Mouse (Mus musculus): Measurements from ENCODE around the gene Zfp747.
A peak's percentile ranks its signal among the peaks of the same experiment; 100 is the strongest.
"Not testable (repeated sequence)": the region's sequence is repeated elsewhere in the genome, so short reads cannot be mapped to it uniquely, and the experiment has no call there.

Zfp747 gene

DNA sequence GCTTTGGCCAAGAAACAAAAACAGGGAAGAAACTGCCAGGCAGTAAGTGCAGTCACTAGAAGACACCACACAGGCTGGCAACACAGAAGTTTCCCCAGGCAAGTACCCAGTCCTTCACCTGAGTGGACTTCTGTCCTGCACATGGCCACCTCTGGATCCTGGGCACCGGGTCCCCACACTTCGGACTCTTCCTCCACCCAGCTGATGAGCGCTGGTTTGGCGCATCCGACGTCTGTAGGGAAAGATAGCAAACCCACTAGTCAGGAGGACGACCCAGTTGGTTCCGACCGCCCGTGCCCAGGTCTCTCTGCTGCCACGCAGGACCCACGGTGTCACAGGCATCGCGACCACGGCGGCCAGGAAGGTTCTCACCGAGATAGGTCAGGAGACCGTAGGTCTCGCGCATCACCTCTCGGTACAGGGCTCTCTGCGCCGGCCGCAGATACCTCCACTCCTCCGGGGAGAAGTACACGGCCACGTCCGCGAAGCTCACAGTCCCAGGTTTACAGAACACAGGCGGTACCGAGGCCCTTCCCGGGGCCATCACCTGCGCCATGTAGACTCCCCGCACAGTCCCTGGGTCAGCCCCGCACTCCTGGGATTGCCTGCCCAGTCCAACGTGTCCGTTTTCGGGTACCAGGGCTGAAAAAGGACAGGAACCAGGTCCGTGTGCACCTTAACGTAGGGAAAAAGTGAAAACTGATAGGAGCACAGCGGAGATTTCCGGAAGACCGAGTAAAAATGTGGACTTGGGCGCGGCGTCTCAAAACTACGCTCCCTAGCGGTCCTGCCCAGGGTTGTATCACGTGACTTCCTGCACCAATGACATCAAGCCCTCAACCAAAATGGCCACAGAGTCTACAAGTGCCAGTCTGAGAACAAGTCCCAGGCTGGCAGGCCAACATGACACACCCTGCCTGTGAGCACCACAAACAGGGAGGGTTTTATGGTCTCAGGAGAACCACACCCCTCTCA lies at the start of gene Zfp747:
TSS of gene Zfp747 (minus strand) at position 780 of the 975 bp plus-strand sequence.
- DNase-seq (ENCODE audit: low read depth, low spot score), result peak; percentile 93

DNA sequence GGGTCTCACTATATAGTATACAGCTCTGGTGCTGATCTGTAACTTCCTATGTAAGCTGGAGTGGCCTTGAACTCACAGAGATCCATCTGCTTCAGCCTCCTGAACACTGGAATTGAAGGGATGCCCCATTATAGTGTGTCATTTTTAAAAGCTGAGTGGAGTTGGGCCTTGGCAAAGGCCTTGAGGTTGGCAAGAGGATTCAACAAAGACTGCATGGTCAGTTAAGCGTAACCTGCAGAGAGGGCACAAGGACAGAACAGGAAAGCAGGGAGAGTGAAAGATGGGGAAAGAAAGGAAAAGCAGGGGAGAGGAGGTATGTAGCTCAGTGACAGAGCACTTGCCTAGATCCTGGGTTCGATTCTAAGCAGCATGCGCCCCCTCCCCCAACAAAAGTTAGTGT lies 49.4 kb upstream of the Zfp747 start:
- no peak for DNase-seq (ENCODE audit: low read depth, low spot score)

DNA sequence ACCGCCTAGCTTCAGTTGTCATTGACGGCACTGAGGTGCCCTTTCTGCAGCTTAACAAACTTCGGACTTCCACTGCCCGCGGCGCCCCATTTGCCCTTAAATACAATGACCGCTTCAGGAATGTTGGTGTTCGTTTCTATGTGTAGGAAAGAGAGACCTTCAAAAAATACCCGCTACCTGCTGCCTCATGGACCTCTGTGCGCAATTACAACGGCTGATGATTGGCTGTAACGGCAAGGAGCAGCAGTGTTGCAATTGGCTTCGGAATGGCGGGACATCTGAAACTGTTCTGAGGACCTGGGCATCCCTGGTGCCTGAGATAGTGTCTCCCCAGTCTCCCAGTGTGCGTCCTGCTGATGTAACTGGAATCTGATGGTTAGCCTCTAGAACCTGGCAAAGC lies 46.4 kb upstream of the Zfp747 start:
- peak; percentile 10 for DNase-seq (ENCODE audit: low read depth, low spot score)

DNA sequence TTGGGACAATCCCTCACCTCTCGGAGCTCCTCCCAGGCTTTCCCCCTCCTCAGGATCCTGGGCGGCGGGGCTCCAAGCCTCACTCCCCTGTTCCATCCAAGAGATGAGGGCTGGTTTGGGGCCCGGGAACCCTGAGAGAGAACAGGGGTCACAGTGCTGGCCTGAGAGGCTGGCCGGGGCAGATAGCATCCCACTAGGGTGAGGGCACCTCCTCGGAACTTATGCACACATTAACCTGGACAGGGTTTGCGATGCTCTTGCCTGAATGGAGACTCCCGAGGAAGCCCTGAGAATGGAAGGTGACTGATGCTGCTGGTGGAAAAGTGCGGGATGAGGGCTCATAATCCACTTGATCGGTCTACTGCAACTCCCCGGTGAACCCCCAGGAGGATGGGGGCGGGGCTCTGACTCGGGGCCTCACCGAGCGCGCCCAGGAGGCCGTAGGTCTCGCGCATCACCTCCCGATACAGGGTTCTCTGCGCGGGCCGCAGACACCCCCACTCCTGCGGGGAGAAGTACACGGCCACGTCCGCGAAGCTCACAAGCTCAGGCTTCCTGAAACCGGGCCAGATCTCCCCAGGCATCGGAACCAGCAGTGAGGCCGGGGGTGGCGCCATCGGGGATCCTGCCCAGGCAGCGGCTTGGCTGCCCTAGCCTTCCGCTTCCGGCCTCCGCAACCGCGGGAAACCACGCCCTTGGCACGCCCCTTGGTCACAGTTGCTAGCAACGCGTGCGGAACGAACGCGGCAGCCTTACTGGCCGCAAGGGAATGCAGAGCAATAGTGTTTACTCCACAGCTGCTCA lies 45.7 kb upstream of the Zfp747 start, which contains the start of gene Zfp688:
TSS of gene Zfp688 (minus strand) at position 681 of the 804 bp plus-strand sequence.
- peak; percentile 79 for DNase-seq (ENCODE audit: low read depth, low spot score)

DNA sequence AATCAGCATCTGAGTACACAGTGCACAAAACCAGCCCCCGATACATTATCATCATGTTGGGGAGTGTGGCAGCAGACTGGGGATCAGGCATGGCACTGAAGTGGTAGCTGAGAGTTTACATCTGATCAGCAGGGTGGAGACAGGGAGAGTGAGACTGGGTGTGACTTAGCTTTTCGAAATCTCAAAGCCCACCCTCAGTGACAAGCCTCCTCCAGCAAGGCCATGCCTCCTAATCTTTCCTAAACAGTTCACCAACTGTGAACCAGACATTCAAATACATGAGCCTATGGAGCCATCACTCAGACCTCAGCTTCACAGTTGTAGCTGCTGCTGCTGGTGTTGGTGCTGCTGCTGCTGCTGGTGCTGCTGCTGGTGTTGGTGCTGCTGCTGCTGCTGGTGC lies 35.6 kb upstream of the Zfp747 start:
- no peak for DNase-seq (ENCODE audit: low read depth, low spot score)

DNA sequence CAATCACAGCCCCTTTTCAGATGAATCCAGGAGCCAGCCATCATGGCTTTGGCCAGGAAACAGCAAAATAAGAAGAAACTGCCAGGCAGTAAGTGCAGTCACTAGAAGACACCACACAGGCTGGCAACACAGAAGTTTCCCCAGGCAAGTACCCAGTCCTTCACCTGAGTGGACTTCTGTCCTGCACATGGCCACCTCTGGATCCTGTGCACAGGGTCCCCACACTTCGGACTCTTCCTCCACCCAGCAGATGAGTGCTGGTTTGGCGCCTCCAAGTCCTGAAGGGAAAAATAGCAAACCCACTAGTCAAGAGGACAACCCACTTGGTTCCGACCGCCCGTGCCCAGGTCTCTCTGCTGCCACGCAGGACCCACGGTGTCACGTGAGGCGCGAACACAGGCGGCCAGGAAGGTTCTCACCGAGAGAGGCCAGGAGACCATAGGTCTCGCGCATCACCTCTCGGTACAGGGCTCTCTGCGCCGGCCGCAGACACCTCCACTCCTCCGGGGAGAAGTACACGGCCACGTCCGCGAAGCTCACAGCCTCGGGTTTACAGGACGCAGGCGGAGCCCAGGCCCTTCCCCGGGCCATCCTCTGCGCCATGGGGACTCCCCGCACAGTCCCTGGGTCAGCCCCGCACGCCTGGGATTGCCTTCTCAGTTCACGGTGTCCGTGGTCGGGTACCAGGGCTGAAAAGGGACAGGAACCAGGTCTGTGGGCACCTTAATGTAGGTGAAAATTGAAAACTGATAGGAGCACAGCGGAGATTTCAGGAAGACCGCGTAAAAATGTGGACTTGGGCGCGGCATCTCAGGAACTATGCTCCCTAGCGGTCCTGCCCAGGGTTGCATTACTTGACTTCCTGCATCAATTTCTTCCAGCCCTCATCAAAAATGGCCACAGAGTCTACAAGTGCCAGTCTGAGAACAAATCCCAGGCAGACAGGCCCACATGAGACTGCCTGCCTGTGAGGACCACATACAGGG lies 30.4 kb upstream of the Zfp747 start, which contains the start of gene Zfp764:
TSS of gene Zfp764 (minus strand) at position 821 of the 986 bp plus-strand sequence.
- peak; percentile 73 for DNase-seq (ENCODE audit: low read depth, low spot score)

DNA sequence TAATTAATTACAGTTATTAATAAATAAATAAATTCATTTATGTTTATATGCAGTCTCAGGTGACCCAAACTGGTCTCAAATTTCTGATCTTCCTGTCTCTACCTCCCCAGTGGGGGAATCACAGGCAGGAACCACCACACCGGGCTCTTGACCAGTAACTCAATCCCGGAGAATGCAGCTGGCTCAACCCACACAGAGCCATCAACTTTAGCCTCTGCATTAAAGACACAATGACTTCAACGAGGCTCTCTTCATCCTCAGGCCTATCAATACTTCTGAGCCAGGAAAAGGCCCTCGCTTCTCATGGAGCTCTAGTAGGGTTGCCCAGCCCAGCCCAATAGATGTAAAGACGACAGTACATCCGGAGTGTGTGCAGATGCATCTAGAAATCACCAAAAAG lies 28.3 kb upstream of the Zfp747 start:
- DNase-seq (ENCODE audit: low read depth, low spot score), result not testable (repeated sequence)

DNA sequence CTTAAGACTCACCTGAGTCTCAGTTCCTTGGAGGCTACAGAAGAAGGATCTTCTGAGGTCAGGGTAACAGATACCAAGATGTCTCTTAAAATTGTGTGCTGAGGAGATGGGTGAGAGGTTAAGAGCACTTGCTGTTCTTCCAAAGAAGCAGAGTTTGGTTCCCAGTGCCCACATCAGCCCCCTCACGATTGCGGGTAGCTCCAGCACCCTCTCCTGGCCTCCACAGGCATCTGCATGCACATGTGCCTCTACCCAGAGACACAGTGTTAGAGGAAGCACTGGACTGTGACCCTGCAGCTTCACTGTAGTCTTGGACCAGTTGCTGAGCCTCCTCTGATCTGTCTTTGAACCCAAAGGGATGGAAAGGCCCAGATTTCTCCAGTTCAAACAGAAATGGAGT lies 27.1 kb upstream of the Zfp747 start:
- DNase-seq (ENCODE audit: low read depth, low spot score), result no peak

DNA sequence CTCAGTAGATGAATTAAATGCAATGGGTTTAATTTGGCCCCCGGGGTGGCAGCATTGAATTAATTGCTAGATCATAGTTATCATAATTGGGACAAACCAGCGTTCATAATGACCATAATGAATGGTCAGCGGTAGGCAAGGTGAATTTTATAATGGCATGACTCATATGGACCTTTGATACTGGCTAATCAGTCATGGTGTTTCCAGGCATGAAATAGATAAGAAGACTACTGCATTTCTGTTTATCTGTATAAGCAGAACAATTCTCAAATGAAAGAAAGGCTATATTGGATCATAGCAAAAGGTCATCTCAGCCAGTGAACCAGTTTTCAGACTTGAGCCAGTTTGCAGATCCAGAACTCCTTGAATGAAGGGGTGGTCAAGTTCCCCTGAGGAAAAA lies 24.5 kb upstream of the Zfp747 start:
- no peak for DNase-seq (ENCODE audit: low read depth, low spot score)

DNA sequence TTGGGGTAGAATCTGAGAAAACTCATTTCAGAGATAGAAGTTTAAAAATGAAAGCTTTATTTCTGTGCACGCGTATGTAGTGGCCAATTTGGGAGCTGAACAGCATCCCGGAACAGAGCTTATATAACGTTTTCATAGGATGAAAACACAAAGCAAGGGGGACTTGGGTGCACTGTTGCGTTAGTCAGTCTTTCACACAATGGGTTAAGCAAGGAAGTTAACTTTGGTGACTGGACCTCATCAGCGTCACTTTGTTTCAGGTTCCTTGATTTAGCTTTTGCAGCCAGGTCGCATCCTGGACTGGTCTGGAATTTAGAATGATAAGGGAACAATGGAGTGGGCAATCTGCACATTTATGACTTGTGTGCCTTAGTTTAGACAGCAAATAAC lies 18.1 kb upstream of the Zfp747 start:
- DNase-seq (ENCODE audit: low read depth, low spot score), result no peak

DNA sequence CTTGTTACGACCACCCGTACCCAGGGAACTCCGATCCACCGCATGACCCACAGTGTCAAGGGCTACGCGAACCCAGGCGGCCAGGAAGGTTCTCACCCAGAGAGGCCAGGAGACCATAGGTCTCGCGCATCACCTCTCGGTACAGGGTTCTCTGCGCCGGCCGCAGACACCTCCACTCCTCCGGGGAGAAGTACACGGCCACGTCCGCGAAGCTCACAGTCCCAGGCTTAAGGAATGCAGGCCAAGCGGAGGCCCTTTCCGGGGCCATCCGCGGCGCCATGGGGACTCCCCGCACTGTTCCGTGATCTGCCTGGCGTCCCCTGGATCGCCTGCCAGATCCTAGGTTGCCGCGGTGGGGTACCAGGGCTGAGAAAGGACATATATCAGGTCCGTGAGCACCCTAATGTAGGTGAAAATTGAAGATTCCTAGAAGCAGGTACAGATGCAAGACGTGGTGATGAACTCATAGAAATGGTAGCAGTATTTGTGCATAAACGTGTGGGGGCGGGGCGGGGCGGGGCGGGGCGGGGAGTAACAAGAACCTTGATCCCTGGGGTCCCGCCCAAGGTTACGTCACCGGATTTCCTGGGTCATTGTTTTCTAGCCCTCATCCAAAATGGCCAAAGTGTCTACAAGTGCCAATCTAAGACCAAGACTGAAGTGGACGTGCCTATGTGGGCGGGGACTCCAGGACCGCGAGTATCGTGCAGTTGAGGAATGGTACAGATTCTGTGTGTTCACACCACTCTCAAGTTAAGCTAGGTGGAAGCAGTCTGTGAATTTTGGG lies 17.5 kb upstream of the Zfp747 start, which contains the start of gene E430018J23Rik:
TSS of gene E430018J23Rik (minus strand) at position 473 of the 787 bp plus-strand sequence.
- DNase-seq (ENCODE audit: low read depth, low spot score), result peak; percentile 95

DNA sequence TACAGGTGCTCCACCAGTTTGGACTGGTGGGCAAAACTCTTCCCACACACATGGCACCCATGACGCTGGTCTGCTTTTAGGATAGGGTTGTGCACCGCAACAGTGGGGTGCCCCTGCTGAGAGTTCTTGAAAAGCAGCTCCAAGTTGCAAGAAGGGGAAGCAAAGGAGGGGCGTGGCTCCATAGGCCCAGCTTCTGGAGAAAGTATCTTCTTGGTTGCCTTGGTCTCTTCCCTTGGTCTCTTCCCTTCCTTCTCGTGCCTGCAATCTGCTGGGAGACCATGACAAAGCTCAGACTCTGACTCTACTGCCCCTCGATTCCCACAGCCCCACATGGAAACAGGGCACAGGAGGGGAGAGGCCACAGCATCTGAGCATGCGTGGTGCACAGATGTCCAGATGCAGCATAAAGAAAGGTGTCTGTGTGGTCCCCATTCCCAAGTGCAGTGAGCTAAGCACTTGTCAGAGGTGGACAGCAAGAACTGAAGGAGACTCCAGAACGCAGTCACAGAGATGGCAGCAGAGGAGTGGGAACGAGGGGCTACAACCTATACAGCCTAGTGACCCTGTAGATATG lies 16.5 kb upstream of the Zfp747 start:
- DNase-seq (ENCODE audit: low read depth, low spot score), result no peak

DNA sequence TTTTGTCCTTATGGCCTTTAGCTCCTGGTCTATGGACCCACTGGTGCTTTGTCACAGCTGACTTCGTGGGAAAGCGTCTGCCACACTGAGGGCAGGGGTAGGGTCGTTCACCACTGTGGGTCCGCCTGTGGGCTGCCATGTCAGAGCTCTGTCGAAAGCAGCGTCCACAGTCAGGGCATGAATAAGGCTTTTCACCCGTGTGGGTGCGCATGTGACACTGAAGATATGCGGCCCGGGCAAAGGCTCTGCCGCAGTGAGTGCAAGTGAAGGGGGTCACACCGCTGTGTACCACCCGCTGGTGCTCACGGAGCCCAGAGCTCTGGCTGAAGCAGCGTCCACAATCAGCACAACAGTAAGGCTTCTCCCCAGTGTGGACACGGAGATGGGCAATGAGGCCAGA lies 15.7 kb upstream of the Zfp747 start:
- no peak for DNase-seq (ENCODE audit: low read depth, low spot score)

DNA sequence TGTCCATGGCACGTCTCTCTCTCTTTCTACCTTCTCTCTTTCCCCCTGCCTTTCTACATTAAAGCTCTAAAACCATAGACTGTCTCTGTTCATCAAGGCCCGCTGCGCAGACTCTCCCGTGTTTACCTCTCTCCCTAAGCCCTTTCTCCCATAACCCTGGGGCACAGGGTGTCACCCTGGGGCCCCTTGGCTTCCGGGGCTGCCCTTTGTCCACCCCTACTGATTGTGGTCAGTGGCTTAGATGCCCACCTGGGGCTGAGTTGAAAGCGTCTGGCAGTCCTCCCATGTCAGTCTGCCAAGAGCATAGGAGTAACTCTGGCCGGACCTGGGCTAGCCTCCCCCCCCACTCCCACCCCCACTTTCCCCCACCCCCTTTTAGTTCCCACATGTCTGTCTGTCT lies 14.5 kb upstream of the Zfp747 start:
- no peak for DNase-seq (ENCODE audit: low read depth, low spot score)

DNA sequence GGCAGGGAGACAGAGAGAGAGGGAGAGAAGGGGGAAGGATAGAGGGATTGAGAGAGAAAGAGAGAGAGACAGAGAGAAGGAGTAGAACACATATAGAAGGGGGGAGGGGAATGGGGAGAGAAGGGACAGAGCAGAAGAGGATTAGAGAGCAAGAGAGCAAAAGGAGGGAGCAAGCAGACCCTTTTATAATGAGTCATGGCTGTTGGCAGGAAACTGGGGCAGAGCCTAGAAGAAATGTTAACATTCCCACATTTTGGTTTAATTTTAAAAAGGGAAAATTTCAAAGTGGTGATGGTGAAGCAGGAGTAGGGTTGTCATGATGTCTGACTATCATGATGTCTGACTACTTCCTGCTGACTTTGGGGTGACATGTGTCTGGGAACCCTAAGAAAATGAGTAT lies 12.4 kb upstream of the Zfp747 start:
- not testable (repeated sequence) for DNase-seq (ENCODE audit: low read depth, low spot score)

DNA sequence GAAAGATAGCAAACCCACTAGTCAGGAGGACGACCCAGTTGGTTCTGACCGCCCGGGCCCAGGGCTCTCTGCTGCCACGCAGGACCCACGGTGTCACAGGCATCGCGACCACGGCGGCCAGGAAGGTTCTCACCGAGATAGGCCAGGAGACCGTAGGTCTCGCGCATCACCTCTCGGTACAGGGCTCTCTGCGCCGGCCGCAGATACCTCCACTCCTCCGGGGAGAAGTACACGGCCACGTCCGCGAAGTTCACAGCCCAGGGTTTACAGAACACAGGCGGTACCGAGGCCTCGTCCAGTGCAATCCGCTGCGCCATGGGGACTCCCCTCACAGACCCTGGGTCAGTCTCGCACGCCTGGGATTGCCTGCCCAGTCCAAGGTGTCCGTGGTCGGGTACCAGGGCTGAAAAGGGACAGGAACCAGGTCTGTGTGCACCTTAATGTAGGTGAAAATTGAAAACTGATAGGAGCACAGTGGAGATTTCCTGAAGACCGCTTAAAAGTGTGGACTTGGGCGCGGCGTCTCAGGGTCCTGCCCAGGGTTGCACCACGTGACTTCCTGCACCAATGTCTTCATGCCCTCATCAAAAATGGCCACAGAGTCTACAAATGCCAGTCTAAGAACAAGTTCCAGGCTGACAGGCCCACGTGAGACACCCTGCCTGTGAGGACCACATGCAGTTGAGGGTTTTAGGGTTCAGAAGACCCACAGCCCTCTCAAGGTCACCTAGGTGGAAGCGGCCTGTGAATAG lies 11.0 kb upstream of the Zfp747 start, which contains the start of gene 9130019O22Rik:
TSS of gene 9130019O22Rik (minus strand) at position 526 of the 752 bp plus-strand sequence.
- peak; percentile 90 for DNase-seq (ENCODE audit: low read depth, low spot score)

DNA sequence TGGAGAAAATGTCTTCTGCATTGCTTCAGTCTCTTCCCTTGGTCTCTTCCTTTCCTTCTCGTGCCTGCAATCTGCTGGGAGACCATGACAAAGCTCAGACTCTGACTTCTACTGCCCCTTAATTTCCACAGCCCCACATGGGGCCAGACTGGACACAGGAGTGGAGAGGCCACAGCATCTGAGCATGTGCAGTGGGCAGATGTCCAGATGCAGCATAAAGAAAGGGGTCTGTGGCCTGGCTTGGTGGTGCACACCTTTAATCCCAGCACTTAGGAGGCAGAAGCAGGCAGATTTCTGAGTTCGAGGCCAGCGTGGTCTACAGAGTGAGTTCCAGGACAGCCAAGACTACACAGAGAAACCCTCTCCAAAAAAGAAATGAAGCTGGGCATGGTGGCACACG lies 9.7 kb upstream of the Zfp747 start:
- DNase-seq (ENCODE audit: low read depth, low spot score), result not testable (repeated sequence)

DNA sequence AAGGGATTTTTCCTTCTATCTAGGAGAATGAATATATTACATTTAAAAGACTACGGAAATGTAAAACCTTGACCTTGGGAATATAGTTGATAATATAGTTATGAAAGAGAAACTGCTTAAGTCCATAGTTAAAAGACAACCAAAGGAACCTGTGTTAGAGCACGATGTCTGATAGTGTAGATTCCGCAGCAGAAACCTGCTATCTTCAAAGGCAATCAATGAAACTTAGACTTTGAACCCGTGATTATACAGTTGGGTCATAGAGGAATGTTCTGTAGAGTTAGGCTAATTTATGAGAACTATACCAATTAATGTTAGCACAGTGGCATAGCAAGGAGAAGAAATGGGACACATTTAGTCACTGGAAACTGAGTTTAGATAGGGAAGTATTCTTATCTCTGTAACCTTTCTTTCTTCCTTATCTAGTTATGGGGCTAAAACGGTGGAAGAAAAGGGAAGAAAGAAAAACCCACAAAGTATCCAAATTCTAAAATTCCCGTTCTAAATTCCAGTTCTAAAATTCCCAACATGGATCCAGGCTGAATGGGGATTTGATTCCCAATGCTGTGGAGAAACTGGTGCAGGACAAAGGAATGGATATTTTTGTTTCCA lies 2.6 kb upstream of the Zfp747 start:
- DNase-seq (ENCODE audit: low read depth, low spot score), result no peak

DNA sequence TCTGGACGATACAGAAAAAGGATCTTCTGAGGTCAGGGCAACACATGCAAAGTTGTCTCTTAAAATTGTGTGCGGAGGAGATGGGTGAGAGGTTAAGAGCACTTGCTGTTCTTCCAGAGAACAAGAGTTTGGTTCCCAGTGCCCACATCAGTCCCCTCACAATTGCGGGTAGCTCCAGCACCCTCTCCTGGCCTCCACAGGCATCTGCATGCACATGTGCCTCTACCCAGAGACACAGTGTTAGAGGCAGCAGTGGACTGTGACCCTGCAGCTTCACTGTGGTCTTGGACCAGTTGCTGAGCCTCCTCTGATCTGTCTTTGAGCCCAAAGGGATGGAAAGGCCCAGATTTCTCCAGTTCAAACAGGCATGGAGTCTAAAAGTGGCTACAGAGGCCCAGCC lies 4.0 kb downstream of the Zfp747 start:
- not testable (repeated sequence) for DNase-seq (ENCODE audit: low read depth, low spot score)
